Mouse (Mus musculus): ENCODE data around the gene Gpd1l.

DNA sequence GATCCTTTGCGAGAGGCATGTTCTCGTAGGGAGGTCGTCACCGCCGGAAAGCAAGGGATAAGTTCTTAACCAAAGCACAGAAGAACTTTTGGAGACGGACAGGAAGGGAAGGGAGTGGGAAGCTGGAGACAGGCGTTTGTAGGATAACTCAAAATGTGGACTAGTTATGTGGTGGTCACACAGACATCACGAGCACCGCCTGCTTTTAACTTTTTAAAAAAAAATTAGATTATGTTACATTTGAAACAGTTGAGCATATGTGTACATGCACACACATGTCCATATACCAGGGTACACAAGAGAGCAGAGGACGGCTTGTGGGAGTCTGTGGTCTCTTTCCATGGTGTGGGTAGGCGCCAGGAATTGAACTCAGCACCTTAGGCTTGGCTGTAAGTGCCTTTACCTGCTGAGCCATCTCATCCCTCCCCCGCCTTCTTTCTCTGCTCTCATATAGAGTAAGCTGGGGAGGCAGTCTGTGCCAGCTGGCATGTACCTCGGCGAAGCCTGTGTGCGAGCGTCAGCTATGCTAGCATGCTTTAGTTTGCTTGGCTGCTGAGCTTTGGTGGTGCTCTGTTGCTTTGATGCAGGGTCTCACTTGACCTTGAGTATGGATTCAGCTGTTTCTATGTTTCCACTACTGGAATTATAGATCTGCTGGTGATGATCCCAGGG, 49.0 kb upstream of the Gpd1l start, which contains the start of gene Rps27rt:
- TF ChIP-seq POLR2A (IDR thresholded peaks at IDR 0.05; ENCODE audit: low read depth, low read length) (no peak), CTCF (IDR thresholded peaks at IDR 0.05; ENCODE audit: extremely low read depth, insufficient read length, insufficient replicate concordance, low read depth, low read length) (no peak)
